Mouse (Mus musculus): ENCODE data around the gene Gnb4. TPM values are rescaled to one million over a fixed set of nuclear protein-coding genes. Genes with fewer than 3 reads are reported as not detected.
A peak's percentile ranks its signal among the peaks of the same experiment; 100 is the strongest.

The Gnb4 gene
- polyA plus RNA-seq, 1 experiment from 2014 or later, result 47.0 TPM

DNA sequence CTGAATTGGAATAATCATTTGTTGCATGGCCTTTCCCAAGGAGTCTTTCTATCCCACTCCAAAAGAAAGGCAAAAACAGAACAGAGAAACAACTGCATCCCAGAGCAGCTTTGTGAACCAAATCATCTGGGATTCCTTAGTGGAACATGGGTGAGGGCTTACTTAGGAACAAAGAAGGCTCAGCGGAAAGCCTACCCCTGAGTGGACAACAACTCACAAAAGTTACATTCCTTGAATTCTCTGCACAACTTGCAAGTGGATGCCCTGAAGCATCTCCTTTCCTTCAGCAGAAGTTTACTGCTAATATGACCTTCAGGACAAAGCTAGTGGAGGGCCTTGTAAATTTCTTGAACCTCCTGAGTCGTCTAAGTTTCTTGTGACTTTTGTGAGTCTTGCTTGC, 28.4 kb upstream of the Gnb4 start:
- 79% methylated on average over 2 of the region's 2 CpGs for WGBS
- no peak overlapping the region for H3K4me2 ChIP-seq (replicated peaks)
- no peak overlapping the region for H3K9ac ChIP-seq (replicated peaks)
- no peak for ATAC-seq (ENCODE audit: low FRiP score, low read depth)
- no peaks in the 10 kb centered on the region for H3K9me3 ChIP-seq
- H3K4me3 ChIP-seq, result no peak overlapping the region
- no peaks in the 10 kb centered on the region for H3K36me3 ChIP-seq
- H3K27me3 ChIP-seq, result no peaks in the 10 kb centered on the region
- H3K4me1 ChIP-seq, result no peaks in the 10 kb centered on the region
- no peak overlapping the region for H3K27ac ChIP-seq (replicated peaks)

GRCm38 (mm10) chr3:32642116-32642515, 25.7 kb upstream of the Gnb4 start:
- Histone ChIP-seq H3K4me2 (replicated peaks) (no peak overlapping the region), H3K4me3 (no peak overlapping the region), H3K9ac (replicated peaks) (no peak overlapping the region), H3K27ac (replicated peaks) (no peak overlapping the region), H3K4me1 (no peaks in the 10 kb centered on the region), H3K9me3 (no peaks in the 10 kb centered on the region), H3K36me3 (no peaks in the 10 kb centered on the region), H3K27me3 (no peaks in the 10 kb centered on the region)
- ATAC-seq (ENCODE audit: low FRiP score, low read depth), result no peak
- WGBS, result 91% methylated on average over 6 of the region's 6 CpGs

DNA sequence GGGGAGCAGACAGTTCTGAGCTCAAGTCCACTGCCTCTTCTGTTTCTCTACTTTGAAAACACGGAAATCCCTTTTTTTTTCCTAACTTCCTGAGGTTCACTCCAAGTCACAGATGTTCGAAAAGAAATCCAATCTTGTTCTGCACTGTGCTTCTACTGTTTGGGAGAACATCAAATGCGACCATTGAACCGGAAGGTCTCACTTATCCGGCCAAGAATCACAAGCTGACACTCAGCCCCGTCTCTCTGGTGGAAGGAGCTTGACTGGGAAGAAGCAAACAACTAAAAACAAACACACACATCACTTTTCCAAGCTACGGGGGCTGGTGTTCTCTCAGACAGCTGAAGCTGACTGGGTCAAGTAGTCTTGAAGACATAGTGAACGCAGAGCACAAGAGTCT, 21.9 kb upstream of the Gnb4 start:
- 65% methylated on average over 8 of the region's 8 CpGs for WGBS
- Histone ChIP-seq H3K9ac (replicated peaks) (no peak overlapping the region), H3K27ac (replicated peaks) (no peak overlapping the region), H3K9me3 (no peaks in the 10 kb centered on the region), H3K4me1 (no peaks in the 10 kb centered on the region), H3K27me3 (no peaks in the 10 kb centered on the region), H3K4me2 (replicated peaks) (no peak overlapping the region), H3K36me3 (no peaks in the 10 kb centered on the region), H3K4me3 (no peak overlapping the region)
- ATAC-seq (ENCODE audit: low FRiP score, low read depth), result no peak

DNA sequence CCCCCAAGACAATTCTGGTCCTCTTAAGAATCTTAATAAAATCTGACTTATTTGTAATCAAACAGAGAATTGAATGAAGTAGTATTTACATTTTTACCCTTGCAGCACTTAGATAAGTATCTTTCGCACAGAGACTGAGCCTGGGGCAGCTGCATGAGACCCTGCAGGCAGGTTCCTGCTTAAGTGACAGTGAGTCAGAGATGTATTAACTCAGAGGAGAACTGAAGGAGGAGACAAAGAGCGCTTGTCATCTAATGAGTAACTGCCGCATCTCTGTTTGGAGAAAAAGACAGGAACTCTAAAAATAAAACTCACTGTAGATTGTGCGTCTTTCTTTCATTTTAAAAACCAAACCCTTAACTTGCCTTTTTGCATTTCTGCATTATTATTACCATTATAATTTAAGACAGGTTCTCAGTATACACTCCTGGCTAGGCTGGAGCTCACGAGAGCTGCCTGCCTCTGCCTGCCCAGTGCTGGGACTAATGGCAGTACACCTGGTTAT, 16.4 kb upstream of the Gnb4 start:
- WGBS, result 82% methylated on average over 5 of the region's 5 CpGs
- H3K9me3 ChIP-seq, result no peaks in the 10 kb centered on the region
- no peaks in the 10 kb centered on the region for H3K27me3 ChIP-seq

GRCm38 (mm10) chr3:32630210-32630609, 13.8 kb upstream of the Gnb4 start:
- Histone ChIP-seq H3K36me3 (no peaks in the 10 kb centered on the region), H3K4me1 (no peaks in the 10 kb centered on the region), H3K27ac (replicated peaks) (no peak overlapping the region), H3K4me3 (no peak overlapping the region), H3K27me3 (no peaks in the 10 kb centered on the region), H3K9me3 (no peaks in the 10 kb centered on the region), H3K4me2 (replicated peaks) (no peak overlapping the region), H3K9ac (replicated peaks) (no peak overlapping the region)
- 76% methylated on average over 4 of the region's 4 CpGs for WGBS
- ATAC-seq (ENCODE audit: low FRiP score, low read depth), result no peak

More for the DNA sequence above, 16.4 kb upstream of the Gnb4 start:
- no peaks in the 10 kb centered on the region for H3K4me1 ChIP-seq
- no peaks in the 10 kb centered on the region for H3K36me3 ChIP-seq
- no peak overlapping the region for H3K4me3 ChIP-seq
- H3K27ac ChIP-seq (replicated peaks), result no peak overlapping the region
- no peak overlapping the region for H3K9ac ChIP-seq (replicated peaks)
- no peak overlapping the region for H3K4me2 ChIP-seq (replicated peaks)
- ATAC-seq (ENCODE audit: low FRiP score, low read depth), result no peak

DNA sequence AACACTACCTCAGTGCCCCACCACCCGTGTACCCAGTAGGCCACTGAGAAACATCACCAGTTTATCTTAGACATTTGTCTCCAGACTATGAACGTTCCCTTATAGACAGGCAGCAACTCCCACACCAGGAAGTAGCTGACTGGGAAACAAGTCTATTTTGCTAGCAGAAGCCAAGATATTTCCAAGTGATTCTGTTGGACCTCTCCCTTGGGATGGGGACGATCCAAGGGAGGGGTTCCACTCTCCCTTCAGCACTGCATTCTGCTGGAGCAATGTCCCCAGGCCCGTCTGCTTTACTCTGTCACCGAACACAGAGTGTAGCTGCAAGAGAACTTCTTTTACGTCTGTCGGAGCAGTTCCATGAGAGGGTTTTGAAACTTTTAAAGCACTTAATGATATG, 11.8 kb upstream of the Gnb4 start:
- Histone ChIP-seq H3K9ac (replicated peaks) (no peak overlapping the region), H3K4me1 (no peaks in the 10 kb centered on the region), H3K27me3 (no peaks in the 10 kb centered on the region), H3K27ac (replicated peaks) (no peak overlapping the region), H3K4me3 (no peak overlapping the region), H3K9me3 (no peaks in the 10 kb centered on the region), H3K4me2 (replicated peaks) (no peak overlapping the region), H3K36me3 (no peaks in the 10 kb centered on the region)
- ATAC-seq (ENCODE audit: low FRiP score, low read depth), result no peak
- 91% methylated on average over 7 of the region's 7 CpGs for WGBS

DNA sequence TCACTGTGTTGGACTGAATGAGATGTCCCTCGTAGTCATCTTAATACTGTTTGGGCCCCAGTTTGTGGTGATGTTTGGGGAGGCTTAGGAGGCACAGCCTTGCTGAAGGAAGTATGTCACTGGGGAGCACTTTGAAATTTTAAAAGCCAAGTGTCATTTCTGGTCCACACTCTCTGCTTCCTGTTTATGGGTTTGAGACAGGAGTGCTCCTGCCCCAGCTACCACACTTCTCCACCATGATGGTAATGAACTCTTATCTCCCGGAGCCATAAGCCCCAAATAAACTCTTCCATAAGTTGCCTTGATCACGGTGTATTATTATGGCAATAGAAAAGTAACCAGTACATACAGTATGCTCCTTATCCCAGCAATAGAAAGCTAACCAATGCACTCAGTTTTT, 5.7 kb upstream of the Gnb4 start:
- H3K27me3 ChIP-seq, result no peaks in the 10 kb centered on the region
- ATAC-seq (ENCODE audit: low FRiP score, low read depth), result no peak

DNA sequence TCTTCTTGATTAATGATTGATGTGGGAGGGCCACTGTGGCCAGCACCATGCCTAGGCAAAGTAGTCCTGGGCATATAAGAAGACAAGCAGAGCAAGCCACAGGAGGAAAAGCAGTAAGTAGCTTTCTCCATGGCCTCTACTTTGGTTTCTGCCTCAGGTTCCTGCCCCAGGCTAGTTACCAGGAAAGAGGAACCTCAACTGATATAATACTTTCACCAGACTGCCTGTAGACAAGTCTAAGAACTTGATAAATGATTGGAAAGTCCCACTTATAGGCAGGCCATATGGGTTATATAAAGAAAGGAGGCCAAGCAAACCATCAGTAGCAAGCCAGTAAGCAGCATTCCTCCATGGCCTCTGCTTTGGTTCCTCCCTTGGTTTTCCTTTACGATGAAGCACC, 5.3 kb upstream of the Gnb4 start:
- H3K4me1 ChIP-seq, result 0 out of 2 replicates have a peak, but pooled peaks cover 4% of the 10 kb centered on the region
- H3K9me3 ChIP-seq, result no peaks in the 10 kb centered on the region
- no peak overlapping the region for H3K4me2 ChIP-seq (replicated peaks)
- H3K36me3 ChIP-seq, result no peaks in the 10 kb centered on the region
- no peak overlapping the region for H3K27ac ChIP-seq (replicated peaks)
- no peak overlapping the region for H3K4me3 ChIP-seq
- no peak for ATAC-seq (ENCODE audit: low FRiP score, low read depth)
- WGBS, result 89% methylated on average over 1 of the region's 1 CpGs
- no peak overlapping the region for H3K9ac ChIP-seq (replicated peaks)
- no peaks in the 10 kb centered on the region for H3K27me3 ChIP-seq

More for the DNA sequence above, 5.7 kb upstream of the Gnb4 start:
- Histone ChIP-seq H3K4me3 (no peak overlapping the region), H3K36me3 (no peaks in the 10 kb centered on the region), H3K9ac (replicated peaks) (no peak overlapping the region), H3K9me3 (no peaks in the 10 kb centered on the region), H3K4me2 (replicated peaks) (no peak overlapping the region), H3K27ac (replicated peaks) (no peak overlapping the region), H3K4me1 (0 out of 2 replicates have a peak, but pooled peaks cover 4% of the 10 kb centered on the region)
- WGBS, result 87% methylated on average over 3 of the region's 3 CpGs

- ATAC-seq (ENCODE audit: low FRiP score, low read depth), result peak; percentile 24
- 0 out of 2 replicates have a peak overlapping the region, but pooled peaks have one; percentile 1 for H3K27ac ChIP-seq (replicated peaks)
- peak overlapping the region; percentile 64 for H3K4me3 ChIP-seq
- no peaks in the 10 kb centered on the region for H3K9me3 ChIP-seq
- H3K4me2 ChIP-seq (replicated peaks), result peak overlapping the region; percentile 57
- no peaks in the 10 kb centered on the region for H3K36me3 ChIP-seq
- H3K27me3 ChIP-seq, result peaks cover 4% of the 10 kb centered on the region; the same call in 1 of the 2 replicates
- peak overlapping the region; percentile 73 for H3K9ac ChIP-seq (replicated peaks)
- H3K4me1 ChIP-seq, result 0 out of 2 replicates have a peak, but pooled peaks cover 4% of the 10 kb centered on the region
- 18% methylated on average over 16 of the region's 16 CpGs for WGBS
Measured at GRCm38 (mm10) chr3:32617053-32617642, 763 bp upstream of the Gnb4 start.

GRCm38 (mm10) chr3:32616006-32616330, 417 bp downstream of the Gnb4 start:
- no peaks in the 10 kb centered on the region for H3K36me3 ChIP-seq
- peak overlapping the region; percentile 73 for H3K9ac ChIP-seq (replicated peaks)
- peak overlapping the region; percentile 57 for H3K4me2 ChIP-seq (replicated peaks)
- 0 out of 2 replicates have a peak overlapping the region, but pooled peaks have one; percentile 1 for H3K27ac ChIP-seq (replicated peaks)
- H3K4me3 ChIP-seq, result peak overlapping the region; percentile 64
- ATAC-seq (ENCODE audit: low FRiP score, low read depth), result no peak
- 0 out of 2 replicates have a peak, but pooled peaks cover 4% of the 10 kb centered on the region for H3K4me1 ChIP-seq
- H3K27me3 ChIP-seq, result peaks cover 4% of the 10 kb centered on the region; the same call in 1 of the 2 replicates
- 32% methylated on average over 5 of the region's 14 CpGs for WGBS
- no peaks in the 10 kb centered on the region for H3K9me3 ChIP-seq

GRCm38 (mm10) chr3:32615376-32615775, 1.0 kb downstream of the Gnb4 start:
- WGBS, result 79% methylated on average over 5 of the region's 5 CpGs
- no peak for ATAC-seq (ENCODE audit: low FRiP score, low read depth)
- H3K4me3 ChIP-seq, result peak overlapping the region; percentile 64
- H3K27me3 ChIP-seq, result peaks cover 4% of the 10 kb centered on the region; the same call in 1 of the 2 replicates
- no peaks in the 10 kb centered on the region for H3K9me3 ChIP-seq
- H3K27ac ChIP-seq (replicated peaks), result no peak overlapping the region
- H3K9ac ChIP-seq (replicated peaks), result no peak overlapping the region
- no peaks in the 10 kb centered on the region for H3K36me3 ChIP-seq
- H3K4me1 ChIP-seq, result 0 out of 2 replicates have a peak, but pooled peaks cover 4% of the 10 kb centered on the region
- H3K4me2 ChIP-seq (replicated peaks), result peak overlapping the region; percentile 57

- WGBS, result 84% methylated on average over 2 of the region's 2 CpGs
- H3K9ac ChIP-seq (replicated peaks), result no peak overlapping the region
- ATAC-seq (ENCODE audit: low FRiP score, low read depth), result no peak
- no peaks in the 10 kb centered on the region for H3K36me3 ChIP-seq
- H3K4me1 ChIP-seq, result 0 out of 2 replicates have a peak, but pooled peaks cover 4% of the 10 kb centered on the region
- peaks cover 4% of the 10 kb centered on the region; the same call in 1 of the 2 replicates for H3K27me3 ChIP-seq
- no peaks in the 10 kb centered on the region for H3K9me3 ChIP-seq
- H3K4me3 ChIP-seq, result no peak overlapping the region
- no peak overlapping the region for H3K27ac ChIP-seq (replicated peaks)
- H3K4me2 ChIP-seq (replicated peaks), result no peak overlapping the region
Measured at GRCm38 (mm10) chr3:32614786-32615185, 1.6 kb downstream of the Gnb4 start.
